Mouse (Mus musculus) frontal cortex, postnatal 36 days (tissue): ENCODE data around the gene Man2b2.

ENCODE experiments used
- DNase-seq, 2 experiments: peaks; one replicate each; pipeline ENCODE4 v3.0.0; 2022; ENCODE audit warnings: low spot score in 2 of 2

Man2b2 gene

DNA sequence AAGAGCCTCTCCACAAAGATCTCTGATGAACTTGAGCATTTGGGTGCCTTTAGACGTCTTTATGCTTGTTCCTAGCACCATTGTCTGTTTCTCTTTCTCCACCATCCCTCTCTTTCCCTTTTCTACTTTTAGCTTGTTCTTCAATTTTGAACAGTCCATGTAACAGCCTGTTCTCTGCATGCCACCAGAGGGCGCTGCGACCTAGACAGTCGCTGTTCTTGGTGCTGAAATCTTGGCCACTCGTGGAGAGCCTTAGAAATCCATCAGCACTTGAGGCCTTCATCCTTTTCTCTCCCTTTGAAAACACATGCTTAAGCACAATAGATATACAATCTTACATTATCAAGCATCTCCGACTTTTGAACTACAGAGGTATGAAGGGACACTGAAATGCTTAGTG lies 5.5 kb upstream of the Man2b2 start:
- DNase-seq: peak; percentile 80 to 89

DNA sequence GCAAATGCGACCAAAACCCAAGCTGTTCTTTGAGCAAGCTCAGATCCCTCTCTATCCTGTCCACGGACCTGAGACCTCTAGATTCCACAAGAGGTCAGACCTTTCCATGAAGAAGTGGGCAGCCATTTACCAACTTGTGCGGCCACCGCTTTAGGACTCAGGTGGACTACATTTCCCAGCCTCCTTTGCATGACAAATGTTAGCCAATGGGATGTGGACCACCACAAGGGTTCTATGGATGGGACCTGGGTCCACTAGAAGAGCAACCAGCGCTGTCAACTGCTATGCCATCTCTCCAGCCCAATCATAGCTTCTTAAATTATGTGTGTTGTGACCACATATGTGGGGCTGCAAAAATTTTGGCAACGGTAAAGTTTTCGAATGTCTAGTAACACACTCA lies 819 bp upstream of the Man2b2 start:
- DNase-seq: peak; percentile 39 to 72

DNA sequence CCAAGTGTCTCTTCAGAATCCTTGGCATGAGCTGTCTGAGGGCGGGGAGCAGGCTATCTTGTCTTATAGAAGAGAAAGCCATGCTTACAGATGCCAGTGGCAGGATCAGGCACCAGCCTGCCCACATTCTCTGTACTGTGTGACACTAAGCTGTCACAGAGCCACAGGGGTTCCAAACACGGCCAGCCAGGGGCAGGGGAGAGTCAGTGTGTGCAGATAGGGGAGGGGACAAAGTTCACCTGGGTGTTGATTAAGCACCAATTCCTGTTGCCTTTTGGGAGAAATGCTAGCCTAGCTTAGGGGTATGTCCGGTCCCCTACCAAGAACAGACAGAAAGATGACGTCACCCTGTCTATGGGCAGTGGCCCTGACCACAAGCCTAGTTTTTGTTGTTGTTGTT lies 1.4 kb downstream of the Man2b2 start:
- no peak for DNase-seq

DNA sequence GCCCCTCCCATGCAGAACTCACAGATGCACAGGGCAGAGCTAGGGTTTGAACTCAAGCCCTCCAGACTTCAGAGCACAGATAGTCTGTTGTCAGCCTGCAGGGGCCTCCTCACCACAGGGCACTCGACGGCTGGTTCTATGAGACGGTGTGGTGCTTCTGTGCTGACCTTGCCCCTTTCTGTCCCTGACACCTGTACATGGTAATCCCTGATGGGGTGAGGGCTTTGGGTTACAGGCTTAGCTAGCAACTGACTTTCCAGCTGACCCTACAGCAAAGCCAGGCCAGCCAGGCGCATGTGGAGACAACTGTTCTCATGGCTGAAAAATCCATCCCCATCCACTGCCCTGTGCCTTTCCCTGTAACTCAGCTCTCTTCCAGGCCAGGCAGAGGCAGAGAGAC lies 7.5 kb downstream of the Man2b2 start:
- DNase-seq: no peak

DNA sequence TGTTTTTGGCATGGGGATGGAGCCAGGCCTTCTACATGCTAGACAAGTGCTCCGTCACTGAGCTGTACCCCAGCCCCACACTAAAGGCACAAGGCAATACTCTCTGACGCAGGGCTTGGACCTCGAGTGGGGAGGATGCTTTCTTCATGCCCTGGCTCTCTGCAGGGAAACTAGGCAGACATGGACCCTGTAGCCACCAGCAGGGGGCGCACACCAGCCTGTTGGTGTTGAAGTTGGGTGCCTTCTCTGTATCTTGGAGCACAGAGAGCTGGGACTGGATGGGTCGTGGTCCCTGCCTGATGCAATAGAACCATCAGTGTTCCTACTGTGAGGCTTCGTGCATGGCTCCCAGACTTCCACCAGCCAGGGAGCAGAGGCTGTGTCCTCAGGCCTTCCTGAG lies 10.3 kb downstream of the Man2b2 start:
- peak; percentile 59 to 70 for DNase-seq

DNA sequence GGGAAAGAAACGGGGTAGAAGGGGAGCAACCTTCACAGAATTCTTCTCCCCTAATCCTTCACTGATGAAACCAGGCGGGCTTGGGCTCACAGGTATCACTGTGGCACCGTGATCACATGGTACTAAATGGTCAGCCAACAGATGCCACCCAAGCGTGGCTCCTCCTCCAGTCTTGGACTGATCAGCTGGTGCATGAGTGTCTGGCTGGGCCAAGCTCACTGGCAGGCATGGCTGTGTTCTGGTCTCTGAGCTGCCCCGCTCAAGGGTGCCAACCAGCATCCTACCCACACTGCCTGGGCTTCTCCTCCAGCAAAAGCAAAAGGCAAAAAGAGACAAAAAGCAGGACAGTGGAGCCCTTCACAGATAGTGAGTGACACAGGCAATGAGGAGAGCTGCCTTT lies 10.7 kb downstream of the Man2b2 start:
- DNase-seq: no peak

DNA sequence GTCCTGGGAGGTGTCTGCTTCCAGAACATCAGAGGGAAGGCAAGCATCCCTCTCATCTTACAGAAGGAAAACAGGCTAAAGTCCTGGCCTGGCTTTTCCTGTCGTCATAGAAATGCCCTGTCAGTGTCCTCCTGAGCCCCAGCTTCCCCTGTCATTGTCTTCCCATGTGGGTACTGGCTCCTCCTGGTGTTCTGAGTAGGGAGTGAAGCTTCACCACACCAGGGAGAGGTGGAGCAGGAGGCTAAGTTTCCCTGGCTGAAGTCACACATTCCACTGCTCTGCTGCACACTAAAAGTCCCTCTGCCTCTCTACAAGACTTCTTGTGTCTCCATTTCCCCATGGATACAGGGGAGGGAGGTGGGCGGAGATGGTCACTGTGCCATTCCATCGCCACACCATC lies 12.7 kb downstream of the Man2b2 start:
- DNase-seq: no peak

DNA sequence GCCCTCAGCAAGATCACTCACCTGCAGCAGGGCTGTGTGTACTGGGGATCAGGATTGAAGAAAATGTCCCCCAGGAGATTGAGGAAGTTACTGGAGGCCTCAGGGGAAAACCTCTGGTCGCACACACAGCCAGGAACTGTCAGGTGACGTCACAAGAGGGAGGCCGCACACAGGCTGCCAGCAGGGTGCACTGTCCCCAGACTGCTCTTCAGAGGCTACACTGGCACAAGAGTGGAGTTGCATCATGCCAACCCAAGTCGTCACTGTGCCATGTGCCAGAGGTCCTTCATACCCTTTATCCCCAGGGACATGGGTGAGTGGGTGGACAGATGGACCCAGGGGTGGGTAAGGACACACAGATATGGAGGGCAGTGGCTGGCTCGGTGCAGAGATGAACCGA lies 15.9 kb downstream of the Man2b2 start:
- DNase-seq: no peak

DNA sequence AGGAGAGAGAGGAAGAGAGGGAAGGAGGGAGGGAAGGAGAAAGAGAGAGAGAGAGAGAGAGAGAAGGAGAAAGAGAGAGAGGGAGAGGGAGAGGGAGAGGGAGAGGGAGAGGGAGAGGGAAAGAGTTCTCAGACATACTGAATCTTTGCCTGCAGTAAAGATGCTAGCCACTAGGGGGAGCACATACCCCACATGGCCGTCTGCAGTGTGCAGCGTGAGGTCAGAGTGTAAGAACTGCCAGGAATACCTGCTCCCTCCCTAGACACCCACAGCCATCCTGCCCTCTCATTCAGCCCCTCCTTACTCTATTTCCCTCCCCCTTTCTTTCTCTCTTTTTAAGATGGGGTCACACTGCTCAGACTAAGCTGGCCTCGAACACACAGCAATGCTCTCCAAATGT lies 19.0 kb downstream of the Man2b2 start:
- peak; percentile 63 to 76 for DNase-seq

DNA sequence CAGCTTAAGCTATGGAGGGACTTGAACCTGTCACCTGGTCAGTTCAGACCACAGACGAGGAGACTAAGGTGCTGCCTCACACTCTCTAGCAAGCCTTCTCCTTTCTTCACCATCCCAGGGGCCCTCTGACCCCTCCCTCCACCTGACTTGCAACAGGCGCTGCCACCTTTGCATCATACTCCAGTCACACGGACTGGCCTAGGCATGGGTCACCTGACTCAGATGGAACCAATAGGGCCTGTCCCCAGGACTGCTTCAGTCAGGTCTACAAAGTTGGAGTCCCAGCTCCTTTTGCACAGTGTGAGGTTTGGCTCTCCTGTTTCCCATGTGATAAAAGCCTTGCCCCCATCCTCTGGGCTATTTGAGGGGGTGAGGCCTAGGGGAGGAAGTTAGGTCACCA lies 19.8 kb downstream of the Man2b2 start:
- DNase-seq: no peak

DNA sequence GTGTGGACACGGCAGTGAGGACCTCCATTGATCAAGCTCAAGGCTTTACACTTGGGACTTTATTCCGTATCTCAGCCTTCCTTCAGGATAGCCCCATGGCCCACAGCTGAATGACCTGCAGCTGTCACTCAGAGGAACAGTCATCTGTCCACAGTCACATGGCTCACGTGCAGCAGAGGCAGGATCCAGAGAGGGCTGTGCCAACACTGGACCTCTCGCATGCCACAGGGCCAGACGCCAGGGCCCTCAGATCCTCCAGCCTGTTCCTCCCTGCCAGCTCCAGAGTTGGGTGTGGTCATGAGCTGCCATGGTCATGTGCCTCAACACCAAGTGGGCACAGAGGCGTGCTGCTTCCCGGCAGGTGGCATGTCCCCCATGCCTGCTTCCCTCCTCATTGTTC lies 21.3 kb downstream of the Man2b2 start:
- DNase-seq: no peak

DNA sequence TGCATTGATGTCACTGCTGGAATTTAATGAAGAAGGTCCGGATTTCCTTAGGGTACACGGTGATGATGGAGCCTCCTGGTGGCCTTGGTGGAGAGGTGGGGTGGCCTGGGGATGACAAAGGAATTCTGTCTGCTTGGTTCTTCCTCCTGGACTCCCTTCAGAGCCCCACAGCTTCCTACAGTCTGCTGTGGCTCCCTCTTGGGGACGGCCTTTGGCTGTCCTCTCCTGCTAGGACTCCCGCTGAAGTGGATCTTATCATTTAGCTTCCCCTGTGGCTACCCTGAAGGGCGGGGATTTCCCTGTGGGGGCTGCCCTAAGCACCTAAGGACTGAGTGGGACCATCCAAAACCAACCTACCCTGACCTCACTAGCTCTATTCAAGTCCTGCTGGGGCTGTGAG lies 23.3 kb downstream of the Man2b2 start:
- DNase-seq: no peak

DNA sequence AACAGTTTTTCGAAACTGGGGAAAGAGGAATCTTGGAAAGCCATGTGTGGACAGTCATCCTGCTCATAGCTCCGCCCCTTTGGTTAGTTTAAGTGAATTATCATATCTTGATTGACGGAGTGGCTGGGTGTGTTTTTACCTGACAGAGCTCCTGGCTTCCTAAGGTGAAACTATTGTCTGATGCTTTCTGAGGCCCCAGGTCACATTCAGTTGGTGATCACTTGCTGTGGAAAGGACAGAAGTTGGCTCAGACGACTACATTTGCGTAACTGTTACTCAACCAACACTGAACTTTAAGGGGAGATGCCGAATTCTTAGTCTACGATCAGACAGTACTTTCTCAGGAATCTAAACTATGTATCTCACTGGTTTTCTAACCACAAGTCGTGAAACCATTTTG lies 33.2 kb downstream of the Man2b2 start:
- DNase-seq: no peak

DNA sequence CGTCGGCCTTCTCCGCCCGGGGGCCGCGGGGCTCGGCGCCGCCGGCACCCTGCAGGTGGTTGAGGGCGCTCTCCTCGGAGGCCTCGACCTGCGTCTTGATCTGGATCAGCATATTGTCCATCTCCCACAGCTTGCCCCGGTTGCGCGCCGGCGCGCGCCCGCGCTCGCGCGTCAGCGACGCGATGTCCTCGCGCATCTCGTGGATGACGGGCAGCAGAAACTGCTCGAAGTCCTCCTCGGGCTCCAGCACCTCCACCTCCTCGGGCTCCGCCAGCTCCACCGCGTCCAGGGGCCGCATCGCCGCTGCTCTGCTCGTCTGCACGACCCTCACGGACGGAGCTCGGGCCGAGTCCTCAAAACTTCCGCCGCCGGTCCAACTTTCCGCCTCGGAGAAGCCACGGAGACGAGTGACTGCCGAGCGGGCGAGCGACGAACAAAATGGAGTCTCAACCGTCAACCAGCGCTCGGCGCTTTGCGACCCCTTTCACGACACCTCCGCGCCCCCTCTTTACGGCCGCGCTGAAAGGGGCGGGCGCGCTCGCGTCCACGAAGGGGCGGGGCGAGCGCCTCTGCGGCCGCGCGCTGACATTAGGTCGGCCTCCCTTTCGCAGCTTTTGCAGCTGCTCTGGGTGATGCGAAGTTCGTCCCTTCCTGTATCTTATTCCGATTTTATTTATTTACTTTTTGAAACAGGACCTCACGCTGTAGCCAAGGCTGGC lies 34.0 kb downstream of the Man2b2 start, which contains the start of gene Mrfap1:
TSS of gene Mrfap1 (minus strand) at position 477 of the 719 bp plus-strand sequence.
- peak; percentile 95 for DNase-seq

DNA sequence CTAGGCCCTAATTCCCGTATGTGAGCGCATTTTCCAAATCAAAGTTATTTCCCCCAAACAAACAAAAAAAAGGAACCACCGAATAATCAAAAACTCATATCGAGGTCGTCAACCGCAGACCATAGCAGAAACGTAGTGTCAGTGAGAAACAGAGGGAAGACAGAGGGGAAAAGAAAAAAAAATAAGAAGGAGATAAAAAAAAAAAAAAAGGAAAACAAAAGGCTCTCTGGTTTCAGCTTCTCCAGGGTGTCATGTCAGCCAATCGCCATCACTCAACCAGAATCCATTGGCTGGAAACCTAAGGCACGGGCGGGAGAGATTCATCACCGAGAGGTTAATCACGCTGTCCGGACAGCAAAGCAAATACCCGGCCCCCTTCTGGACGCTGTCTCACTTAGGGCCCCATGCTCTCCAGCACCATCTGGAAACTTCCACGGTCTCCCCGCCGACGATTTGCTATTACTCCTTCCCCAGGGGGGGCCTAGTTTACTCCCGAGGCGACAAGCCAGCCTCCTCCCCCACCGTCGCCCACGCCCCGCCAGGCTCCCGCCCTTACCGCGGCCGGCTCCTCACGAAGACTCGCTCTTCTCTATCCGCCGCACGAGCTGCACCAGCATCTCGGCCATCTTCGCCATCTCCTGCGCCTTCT lies 34.7 kb downstream of the Man2b2 start:
- peak; percentile 70 to 71 for DNase-seq

DNA sequence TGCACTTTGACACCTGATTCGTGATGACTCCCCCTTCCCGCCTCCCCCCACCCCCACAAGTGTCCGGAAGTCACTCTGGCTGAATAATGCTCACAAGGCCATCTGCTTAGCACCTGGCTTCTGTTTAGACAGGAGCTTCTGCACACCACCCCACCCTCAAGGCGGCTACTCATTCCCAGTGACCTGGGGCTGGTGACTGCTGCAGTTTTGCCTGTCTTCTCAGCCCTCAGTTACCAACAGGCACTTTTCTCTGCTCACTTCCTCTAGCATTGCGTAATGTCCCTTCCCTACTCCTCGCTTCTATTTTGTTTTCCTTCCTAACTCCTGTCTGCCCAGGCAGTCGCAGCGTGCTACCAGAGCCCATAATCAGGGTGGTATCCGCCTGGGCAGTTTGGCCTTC lies 38.6 kb downstream of the Man2b2 start:
- no peak for DNase-seq

DNA sequence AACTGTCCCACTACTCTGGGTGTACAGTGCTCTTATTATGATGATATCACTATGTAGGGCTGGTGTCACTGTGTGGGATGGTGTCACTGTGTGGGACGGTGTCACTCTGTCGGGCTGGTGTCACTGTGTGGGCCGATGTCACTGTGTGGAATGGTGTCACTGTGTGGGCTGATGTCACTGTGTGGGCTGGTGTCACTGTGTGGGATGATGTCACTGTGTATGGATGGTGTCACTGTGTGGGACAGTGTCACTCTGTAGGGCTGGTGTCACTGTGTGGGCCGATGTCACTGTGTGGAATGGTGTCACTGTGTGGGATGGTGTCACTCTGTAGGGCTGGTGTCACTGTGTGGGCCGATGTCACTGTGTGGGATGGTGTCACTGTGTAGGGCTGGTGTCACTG lies 44.4 kb downstream of the Man2b2 start:
- no peak for DNase-seq

DNA sequence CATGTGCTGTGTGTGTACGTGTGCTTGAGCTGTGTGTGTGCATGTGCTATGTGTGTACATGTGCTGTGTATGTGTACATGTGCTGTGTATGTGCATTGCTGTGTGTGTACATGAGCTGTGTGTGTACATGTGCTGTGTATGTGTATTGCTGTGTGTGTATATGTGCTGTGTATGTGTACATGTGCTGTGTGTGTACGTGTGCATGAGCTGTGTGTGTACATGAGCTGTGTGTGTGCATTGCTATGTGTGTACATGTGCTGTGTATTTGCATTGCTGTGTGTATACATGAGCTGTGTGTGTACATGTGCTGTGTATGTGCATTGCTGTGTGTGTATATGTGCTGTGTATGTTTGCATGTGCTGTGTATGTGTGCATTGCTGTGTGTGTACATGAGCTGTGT lies 50.9 kb downstream of the Man2b2 start:
- DNase-seq: no peak

DNA sequence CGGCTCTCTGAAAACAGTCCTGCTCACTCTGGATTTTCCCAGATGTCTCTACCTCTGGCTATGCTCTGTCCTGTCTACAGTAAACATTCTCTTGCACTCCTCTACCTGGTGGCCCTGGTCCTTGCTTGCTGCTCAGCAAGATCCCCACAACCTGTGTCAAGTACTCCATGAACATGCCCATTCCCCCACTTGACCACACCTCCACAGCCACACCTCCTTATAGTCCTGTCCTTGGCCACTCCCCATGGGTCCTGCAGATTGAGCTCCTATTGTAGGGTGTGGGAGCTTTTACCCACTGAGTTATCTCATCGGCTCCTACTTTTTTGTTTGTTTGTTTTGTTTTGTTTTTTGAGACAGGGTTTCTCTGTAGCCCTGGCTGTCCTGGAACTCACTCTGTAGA lies 51.6 kb downstream of the Man2b2 start:
- no peak for DNase-seq

DNA sequence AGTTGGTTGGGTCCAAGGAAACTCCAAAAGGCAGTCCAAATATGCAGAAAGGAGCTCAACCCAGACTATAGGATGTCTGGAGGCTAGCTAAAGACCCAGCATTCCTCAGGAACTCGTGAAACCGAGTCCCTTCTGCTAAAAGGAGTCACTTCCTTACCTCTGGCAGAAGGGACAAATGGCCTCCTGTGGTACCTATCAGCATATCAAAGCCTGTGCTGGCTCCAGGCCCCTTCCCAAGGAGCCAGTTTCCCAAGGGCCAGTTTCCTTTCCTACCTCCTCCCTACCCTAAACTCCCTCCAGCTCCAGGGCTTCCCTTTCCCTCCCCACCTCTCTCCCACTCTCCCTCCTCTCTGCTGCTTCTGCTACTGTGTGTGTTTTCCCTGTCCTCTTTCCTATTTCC lies 53.3 kb downstream of the Man2b2 start:
- DNase-seq: no peak

DNA sequence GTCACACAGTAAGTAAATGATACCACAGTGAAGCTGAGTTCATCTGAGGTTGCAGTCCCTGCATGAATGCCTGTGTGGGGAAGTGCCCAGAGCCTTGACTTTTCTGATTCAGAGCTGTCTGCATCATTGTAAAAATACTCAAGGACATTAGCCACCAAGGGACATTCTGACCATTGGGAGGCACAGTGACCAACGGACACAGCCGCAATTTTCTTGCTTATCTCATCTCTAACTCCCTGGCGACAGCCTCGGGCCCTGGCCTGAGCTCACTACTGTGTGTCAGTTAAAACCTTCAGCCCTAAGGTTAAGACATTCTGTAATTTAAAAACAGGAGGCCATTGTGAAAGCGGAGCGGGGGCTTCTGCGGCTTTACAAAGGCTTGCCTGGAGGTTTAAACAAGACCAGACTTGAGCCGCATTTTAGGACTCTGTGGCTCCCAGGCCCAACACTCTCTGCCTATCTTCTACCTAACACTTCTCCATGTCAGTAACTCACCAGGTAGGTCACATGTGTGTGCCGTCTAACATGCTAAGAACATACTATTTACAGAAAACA lies 54.4 kb downstream of the Man2b2 start:
- no peak for DNase-seq

DNA sequence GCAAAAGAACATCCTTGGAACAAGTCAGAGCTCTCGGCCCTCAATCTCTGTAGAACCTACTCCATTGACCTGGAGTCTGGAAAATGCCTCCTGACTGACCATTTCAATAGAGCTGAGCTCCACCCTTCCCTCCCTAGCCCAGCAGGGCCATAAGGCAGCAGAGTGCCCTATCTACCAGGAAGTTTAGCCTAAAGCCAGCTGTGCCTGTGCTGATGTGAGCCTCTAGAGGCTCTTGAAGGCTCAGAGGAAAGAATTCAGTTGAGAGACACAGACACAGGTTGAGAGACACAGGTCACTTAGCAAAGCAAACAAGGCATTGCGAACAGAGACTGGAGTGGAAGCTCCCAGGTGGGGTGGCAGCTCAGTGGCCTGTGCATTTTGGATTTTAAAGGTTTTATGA lies 55.1 kb downstream of the Man2b2 start:
- no peak for DNase-seq

DNA sequence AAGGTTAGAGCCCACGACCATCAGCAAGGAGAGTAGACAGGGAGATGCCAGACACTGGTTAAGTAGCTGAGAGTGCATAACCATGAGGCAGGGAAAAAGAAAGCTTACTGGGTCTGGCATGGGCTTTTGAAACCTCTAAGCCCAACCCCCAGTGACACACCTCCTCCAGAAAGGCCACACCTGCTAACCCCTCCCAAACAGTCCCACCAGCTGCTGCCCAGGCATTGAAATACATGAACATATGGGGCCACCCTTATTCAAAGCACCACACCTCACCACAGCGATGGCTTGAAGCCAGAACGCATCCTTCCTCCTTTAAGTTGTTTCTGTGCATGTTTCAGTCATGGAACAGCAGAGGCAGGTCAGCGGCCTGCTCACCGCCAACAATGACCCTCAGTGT lies 57.9 kb downstream of the Man2b2 start:
- DNase-seq: no peak
